Mouse (Mus musculus): ENCODE data around the gene Sidt2. TPM values are rescaled to one million over a fixed set of nuclear protein-coding genes. Genes with fewer than 3 reads are reported as not detected.

Gene Sidt2
- polyA plus RNA-seq, 1 experiment from 2014 or later = 21.2 TPM

Small RNA genes within 50 kb of the gene (microRNA-seq; reads per million reads assigned to microRNA genes)
- gene Mir7087 (ENCODE audit: insufficient number of aligned reads) = not detected

Other genes starting within 250 kb of the Sidt2 start
- 17.5 and 21.5 TPM in 2 replicates for gene Cep164, start 126.6 kb downstream of the Sidt2 start, polyA plus RNA-seq (2014; fragmentation: Nextera tagmentation; extraction: Ambion mirVana)
- gene Bace1, start 116.7 kb downstream of the Sidt2 start, polyA plus RNA-seq (2014; fragmentation: Nextera tagmentation; extraction: Ambion mirVana) = 29.8 and 30.7 TPM in 2 replicates
- gene Pcsk7, start 48.8 kb downstream of the Sidt2 start, polyA plus RNA-seq (2014; fragmentation: Nextera tagmentation; extraction: Ambion mirVana) = 17.9 and 18.8 TPM in 2 replicates
- 80.6 and 90.6 TPM in 2 replicates for gene Rnf214, start 48.3 kb downstream of the Sidt2 start, polyA plus RNA-seq (2014; fragmentation: Nextera tagmentation; extraction: Ambion mirVana)
- gene Tagln, start 19.2 kb downstream of the Sidt2 start, polyA plus RNA-seq (2014; fragmentation: Nextera tagmentation; extraction: Ambion mirVana) = 22.0 and 26.5 TPM in 2 replicates
- gene Pafah1b2, start 57.4 kb upstream of the Sidt2 start, polyA plus RNA-seq (2014; fragmentation: Nextera tagmentation; extraction: Ambion mirVana) = 274 and 277 TPM in 2 replicates
- 11.3 TPM in 2 replicates for gene Sik3, start 57.6 kb upstream of the Sidt2 start, polyA plus RNA-seq (2014; fragmentation: Nextera tagmentation; extraction: Ambion mirVana)

Data from forebrain, embryonic 11.5 days (tissue).